In genomic region chr12:71820094-71820493, GRCm38 (mm10) we compare ENCODE assay signal across 23 mouse cellular contexts.
"Had no signal": no experiment of that assay in that cellular context is flagged by ENCODE, and none has a peak within 500 bp of the region (broad histone marks: within the 10 kb centered on the region; RNA-seq: fewer than 3 reads in every experiment).

No protein-coding gene starts in this region.

- H3K4me1 ChIP-seq: limb, embryonic 12.5 days; limb, embryonic 15.5 days; midbrain, embryonic 10.5 days; midbrain, embryonic 15.5 days; neural tube, embryonic 12.5 days; neural tube, embryonic 15.5 days had no signal

- H3K9ac ChIP-seq: limb, embryonic 12.5 days; limb, embryonic 15.5 days; liver, embryonic 14.5 days; lung, embryonic 15.5 days; midbrain, embryonic 15.5 days; neural tube, embryonic 12.5 days; neural tube, embryonic 15.5 days had no signal

- H3K27me3 ChIP-seq: limb, embryonic 12.5 days; limb, embryonic 15.5 days; lung, embryonic 15.5 days; midbrain, embryonic 15.5 days; neural tube, embryonic 12.5 days; neural tube, embryonic 15.5 days had no signal

- ATAC-seq: midbrain, embryonic 15.5 days had no signal

- H3K4me2 ChIP-seq: limb, embryonic 12.5 days; limb, embryonic 15.5 days; liver, embryonic 11.5 days; lung, embryonic 15.5 days; midbrain, embryonic 15.5 days; neural tube, embryonic 12.5 days; neural tube, embryonic 15.5 days had no signal

- H3K9me3 ChIP-seq: limb, embryonic 12.5 days; limb, embryonic 15.5 days; lung, embryonic 15.5 days; megakaryocyte, embryonic 14.5 days; midbrain, embryonic 10.5 days; midbrain, embryonic 15.5 days; neural tube, embryonic 12.5 days; neural tube, embryonic 15.5 days had no signal

- H3K27ac ChIP-seq: limb, embryonic 12.5 days; limb, embryonic 15.5 days; liver, embryonic 14.5 days; lung, embryonic 15.5 days; midbrain, embryonic 10.5 days; midbrain, embryonic 15.5 days; neural tube, embryonic 12.5 days; neural tube, embryonic 15.5 days; stomach, postnatal 0 days had no signal

- H3K4me3 ChIP-seq: limb, embryonic 12.5 days; limb, embryonic 15.5 days; lung, embryonic 15.5 days; megakaryocyte, embryonic 14.5 days; midbrain, embryonic 10.5 days; midbrain, embryonic 15.5 days; neural tube, embryonic 12.5 days; neural tube, embryonic 15.5 days had no signal

- H3K36me3 ChIP-seq: limb, embryonic 12.5 days; limb, embryonic 15.5 days; lung, embryonic 15.5 days; midbrain, embryonic 10.5 days; midbrain, embryonic 15.5 days; neural tube, embryonic 12.5 days; neural tube, embryonic 15.5 days had no signal

- DNase-seq: kidney, postnatal 14 days; kidney, postnatal 4 days; left cerebral cortex, postnatal 4 days; lung, adult 18-20 months; lung, postnatal 10 days; lung, postnatal 36 days; right cerebral cortex, adult 18-20 months; right cerebral cortex, postnatal 14 days; right cerebral cortex, postnatal 4 days; thymus, adult 2 months; thymus, postnatal 14 days; thymus, postnatal 4 days had no signal
